Mouse (Mus musculus) ovary, postnatal 10 days (tissue): ENCODE measurements around the gene Rimbp3.

ENCODE experiments used
- DNase-seq: peaks from one replicate; pipeline ENCODE4 v3.0.0; 2022; ENCODE audit warnings: low spot score

Rimbp3 gene

GRCm38 (mm10) chr16:17258917-17259316 lies 50.5 kb downstream of the Rimbp3 start:
- no peak for DNase-seq

- no peak for DNase-seq
Observed at GRCm38 (mm10) chr16:17261341-17261740, 52.9 kb downstream of the Rimbp3 start.
